Mouse (Mus musculus) embryo, embryonic 11 days (tissue): ENCODE data around the gene Fam69a.
A peak's percentile ranks its signal among the peaks of the same experiment; 100 is the strongest.
"Not testable (repeated sequence)": the region's sequence is repeated elsewhere in the genome, so short reads cannot be mapped to it uniquely, and the experiment has no call there.

Experiments used
- DNase-seq: peaks from one replicate; pipeline ENCODE4 v3.0.0-alpha.2; 2015

The Fam69a gene

GRCm38 (mm10) chr5:107978289-107979035 lies 8.4 kb downstream of the Fam69a start:
- DNase-seq = no peak

- no peak for DNase-seq
Observed at GRCm38 (mm10) chr5:107977640-107978288, 9.1 kb downstream of the Fam69a start.

GRCm38 (mm10) chr5:107973310-107973709 lies 13.6 kb downstream of the Fam69a start:
- no peak for DNase-seq

GRCm38 (mm10) chr5:107972444-107973272 lies 14.2 kb downstream of the Fam69a start:
- DNase-seq = no peak

DNA sequence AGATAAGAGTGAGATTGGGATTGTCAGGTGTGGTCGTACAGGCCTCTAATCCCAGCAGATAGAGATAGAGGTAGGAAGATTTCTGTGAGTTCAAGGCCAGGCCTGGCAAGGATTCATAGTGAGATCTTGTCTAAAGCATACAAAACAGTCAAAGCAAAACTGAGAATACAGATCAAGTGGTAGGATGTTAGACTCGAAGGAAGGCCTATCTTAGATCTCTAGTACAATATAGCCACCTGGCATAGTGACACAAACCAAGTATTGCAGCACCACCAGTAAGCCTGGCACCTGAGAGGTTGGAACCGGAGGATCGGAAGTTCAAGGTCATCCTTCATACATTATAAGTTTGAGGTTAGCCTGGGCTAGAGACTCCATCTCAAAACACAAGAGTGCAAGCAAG lies 15.8 kb downstream of the Fam69a start:
- no peak for DNase-seq

- not testable (repeated sequence) for DNase-seq
Observed at GRCm38 (mm10) chr5:107969818-107970217, 17.1 kb downstream of the Fam69a start.

- no peak for DNase-seq
Observed at GRCm38 (mm10) chr5:107968079-107968478, 18.8 kb downstream of the Fam69a start.

DNA sequence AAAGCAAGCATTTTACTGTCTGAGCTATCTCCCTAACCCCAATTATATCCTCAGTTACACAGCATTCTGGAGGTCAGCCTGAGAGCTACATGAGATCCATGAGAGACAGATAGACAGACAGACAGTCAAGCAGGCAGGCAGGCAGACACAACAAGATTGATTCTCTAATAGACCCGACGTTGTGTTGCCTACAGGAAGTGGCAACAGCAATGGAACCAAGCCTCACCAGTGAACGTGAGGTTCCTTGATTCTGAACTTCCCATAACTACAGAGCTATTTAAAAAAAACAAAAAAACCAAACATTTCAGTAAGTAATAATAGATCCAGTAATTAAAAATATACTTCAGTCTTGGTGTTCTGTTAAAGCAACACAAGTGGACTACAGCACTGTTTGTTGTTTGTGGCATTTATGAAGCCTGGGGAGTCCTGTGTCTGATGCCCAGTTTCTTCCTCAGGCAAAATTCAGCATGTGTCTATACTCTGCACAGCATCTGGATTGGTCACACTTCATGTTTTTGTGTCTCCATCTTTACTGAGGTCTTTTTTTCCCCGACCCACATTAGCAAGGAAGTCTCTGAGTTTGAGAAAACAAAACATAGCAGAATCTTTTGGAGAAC lies 19.9 kb downstream of the Fam69a start:
- DNase-seq = no peak

GRCm38 (mm10) chr5:107966156-107966555 lies 20.7 kb downstream of the Fam69a start:
- no peak for DNase-seq

- no peak for DNase-seq
Observed at GRCm38 (mm10) chr5:107965355-107965991, 21.4 kb downstream of the Fam69a start.

GRCm38 (mm10) chr5:107964031-107964758 lies 22.7 kb downstream of the Fam69a start:
- no peak for DNase-seq

DNA sequence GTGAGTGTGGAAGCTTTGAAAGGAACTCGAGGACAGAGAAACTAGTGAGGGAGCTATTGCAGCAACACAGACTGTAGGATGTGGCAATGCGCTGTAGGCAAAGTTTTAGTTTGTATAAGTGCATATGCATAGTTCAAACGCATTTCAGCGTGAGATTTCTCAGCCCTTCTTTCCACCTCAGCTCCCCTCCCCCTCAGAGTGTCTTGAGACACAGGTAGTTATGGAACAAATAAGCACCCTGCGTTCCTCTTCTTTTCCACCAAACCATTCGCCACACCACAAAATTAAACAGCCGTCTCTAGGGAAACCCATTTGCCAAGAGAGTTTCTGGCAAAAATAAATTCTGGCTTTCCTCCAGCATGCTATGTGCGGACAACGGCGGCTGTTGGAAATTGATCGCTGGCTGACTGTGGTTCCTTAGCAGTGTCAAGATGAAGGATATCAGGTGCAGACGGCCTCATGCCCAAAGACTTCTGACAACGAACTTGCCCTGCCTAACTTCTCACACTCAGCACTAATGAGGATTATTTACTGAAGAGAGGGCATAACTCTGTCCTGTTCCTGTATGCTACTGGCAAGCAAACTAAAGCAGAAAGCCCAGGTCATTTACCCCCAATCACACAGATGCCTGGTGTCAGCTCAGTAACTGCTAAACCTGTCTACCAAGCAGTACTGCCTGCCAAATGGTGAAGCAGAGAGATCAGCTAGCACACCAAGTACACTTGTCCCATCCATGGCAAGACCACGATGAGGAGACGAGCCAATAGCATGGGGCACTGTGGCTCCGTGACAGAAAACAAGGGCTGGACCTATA lies 25.2 kb downstream of the Fam69a start:
- DNase-seq = no peak

DNA sequence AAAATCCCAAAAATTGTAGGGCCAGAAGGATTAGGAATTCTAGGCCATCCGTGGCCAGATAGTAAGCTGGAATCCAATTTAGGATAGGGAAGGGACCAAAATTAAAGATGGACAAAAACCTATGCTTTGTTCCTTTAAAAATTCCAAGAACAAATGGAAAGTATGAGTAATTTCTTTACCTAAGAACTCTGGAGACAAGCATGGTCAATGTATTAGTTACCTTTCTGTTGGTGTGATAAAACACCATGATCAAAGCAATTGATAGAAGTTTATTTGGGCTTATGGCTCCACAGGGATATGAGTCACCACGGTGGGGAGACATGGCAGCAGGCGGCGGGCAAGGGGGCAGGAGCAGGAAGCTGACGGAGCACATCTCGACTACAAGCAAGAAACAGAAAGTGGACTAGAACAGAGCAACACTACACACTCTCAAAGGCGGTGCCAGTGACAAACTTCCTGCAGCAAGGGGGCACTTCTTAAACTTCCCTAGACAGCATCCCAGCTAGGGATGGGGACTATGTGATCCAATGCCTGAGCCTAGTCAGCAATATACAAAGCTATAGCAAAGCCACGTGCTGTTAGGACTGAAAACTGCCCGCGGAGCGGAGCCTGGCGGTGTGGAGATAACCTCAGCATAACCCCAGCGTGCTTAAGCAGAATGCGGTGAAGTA lies 26.2 kb downstream of the Fam69a start:
- peak; percentile 23 for DNase-seq

DNA sequence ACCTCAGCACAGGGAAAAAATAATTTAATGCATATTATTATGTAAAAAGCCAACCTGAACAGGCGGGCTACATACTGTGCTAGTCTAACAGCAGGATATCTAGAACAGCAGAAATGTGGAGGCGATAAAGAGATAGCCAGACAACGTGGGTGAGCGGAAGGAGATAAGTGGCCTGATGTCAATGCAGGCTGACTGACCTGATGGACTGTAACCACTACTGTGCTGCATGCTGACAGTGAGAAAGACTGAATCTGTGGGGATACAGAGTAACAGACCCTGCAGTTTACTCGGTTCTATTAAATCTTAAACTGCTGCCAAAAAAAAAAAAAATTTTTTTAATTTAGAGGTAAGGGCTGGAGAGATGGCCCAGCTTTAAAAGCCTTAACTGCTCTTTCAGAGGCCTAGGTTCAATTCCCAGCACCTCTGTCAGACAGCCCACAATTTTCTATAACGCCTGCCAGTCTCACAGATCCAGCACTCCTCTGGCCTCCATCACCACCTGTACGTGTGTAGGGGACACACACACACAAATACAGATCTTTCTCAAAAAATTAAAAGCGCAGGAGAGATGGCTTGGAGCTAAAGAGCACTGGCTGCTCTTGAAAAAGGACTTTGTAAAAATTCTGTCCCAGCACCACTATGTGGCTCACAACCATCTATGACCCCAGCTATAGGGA lies 27.1 kb downstream of the Fam69a start:
- no peak for DNase-seq

DNA sequence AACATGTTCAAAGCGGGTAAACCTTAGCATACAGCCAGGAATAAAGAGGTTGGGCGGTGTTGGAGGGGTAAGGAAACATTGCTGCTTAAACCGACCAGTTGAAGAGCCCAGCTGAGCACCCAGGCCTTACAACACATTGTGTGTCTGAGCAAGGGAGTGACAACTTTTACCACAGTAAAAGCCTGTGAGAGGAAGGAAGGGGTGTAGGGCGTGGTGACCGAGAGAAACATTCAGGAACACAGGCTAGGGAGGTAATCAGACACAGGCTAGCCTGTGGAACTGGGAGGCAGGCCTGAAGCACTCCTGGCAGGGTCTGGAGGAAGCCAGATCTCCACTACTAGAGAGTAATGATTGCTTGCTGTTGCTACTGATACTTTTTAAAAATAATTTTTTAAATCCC lies 36.2 kb downstream of the Fam69a start:
- no peak for DNase-seq

GRCm38 (mm10) chr5:107949607-107950006 lies 37.3 kb downstream of the Fam69a start:
- no peak for DNase-seq

DNA sequence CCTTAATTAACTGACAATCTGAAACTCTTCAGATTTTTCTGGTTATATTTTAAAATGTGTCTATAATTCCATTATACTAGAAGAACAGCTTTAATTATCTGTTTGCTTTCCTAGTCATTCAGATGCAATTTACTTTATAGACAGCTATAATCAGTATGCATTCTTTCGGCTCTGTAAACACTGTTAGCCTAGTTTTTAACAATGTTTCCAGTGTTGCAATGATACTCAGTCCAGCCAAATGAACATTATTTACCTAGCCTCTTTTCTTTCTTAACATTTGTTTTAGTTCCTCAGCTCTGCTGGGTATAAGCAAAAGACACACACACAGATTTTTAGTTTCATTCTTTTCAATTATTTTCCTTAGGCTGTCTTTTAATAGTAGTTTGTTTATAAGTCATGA lies 38.0 kb downstream of the Fam69a start:
- DNase-seq = no peak

DNA sequence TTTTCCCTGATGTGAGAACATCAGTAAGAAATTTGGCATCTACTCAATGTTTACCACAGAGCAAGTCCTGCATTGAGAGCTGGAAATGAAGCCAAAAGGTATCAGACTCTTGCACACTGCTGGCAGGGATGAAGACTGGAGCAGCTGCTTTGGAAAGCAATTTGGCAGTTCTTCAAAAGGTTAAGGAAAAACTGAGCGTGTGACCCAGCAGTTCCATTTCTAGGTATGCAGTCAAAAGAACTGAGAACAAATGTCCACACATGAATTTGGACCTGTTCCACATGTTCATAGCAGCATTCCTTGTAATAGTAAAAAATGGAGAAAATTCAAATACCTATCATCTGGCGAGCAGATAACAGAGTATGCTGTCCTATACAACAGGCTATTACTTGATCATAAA lies 39.3 kb downstream of the Fam69a start:
- no peak for DNase-seq

GRCm38 (mm10) chr5:107946475-107946874 lies 40.4 kb downstream of the Fam69a start:
- no peak for DNase-seq

- DNase-seq = no peak
Observed at GRCm38 (mm10) chr5:107943526-107943925, 43.4 kb downstream of the Fam69a start.
